Mouse (Mus musculus): ENCODE measurements at regions not wholly inside any gene's neighbourhood (a gene's known extent, or its start where the extent isn't known, plus 50 kb on each side); places are given as distances from the start of the nearest gene placed in this dataset.

DNA sequence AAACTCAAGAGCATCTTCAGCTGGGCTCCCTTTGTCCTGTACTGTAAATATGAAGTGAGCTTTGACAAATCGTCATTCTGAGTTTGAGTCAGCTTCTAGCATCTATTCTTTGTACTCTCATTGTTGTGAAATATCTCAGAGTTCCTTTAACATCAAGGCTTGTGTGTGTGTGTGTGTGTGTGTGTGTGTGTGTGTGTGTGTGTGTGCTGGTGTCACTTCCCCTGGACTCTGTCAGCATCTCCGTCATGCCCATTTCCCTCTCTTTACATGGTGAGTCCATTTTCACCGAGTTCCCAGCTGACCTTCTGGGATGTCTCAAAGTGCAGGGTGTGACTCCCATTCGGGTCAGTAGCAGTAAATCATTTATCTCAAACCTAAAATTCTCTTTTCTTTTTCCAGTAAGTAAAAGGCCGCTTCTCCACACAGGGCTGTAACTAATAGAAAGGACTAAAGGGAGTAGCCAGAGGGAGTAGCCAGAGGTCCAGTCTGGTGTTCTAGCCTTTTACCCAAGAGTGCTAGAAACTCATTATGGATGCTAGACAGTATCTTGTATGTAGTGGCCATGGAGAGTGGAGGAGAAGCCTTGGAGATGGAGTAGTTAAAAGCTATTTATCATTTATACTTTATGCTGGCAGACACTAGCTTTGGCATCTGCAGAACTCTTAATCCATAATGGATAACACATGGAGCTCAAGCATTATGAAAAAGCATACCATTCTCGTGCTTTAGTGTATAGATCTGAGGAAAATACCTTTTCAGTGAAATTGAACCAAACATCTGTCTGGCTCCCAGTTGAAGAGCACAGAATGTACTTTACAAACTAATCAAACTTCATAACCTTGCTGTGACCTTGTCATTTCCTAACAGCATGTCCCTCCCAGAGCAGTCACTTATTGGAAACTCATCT, 85.6 kb upstream of the Thbs1 start:
- TF ChIP-seq CTCF (conservative IDR thresholded peaks at IDR 0.05; ENCODE audit: insufficient read depth, insufficient read length, low read depth, low read length) (no peak), POLR2A (IDR thresholded peaks at IDR 0.05; ENCODE audit: low read depth, low read length) (no peak)

Data from kidney, adult 2 months (tissue).